Mouse (Mus musculus): ENCODE measurements at regions not wholly inside any gene's neighbourhood (a gene's known extent, or its start where the extent isn't known, plus 50 kb on each side); places are given as distances from the start of the nearest gene placed in this dataset.
"Not testable (repeated sequence)": the region's sequence is repeated elsewhere in the genome, so short reads cannot be mapped to it uniquely, and the experiment has no call there.

DNA sequence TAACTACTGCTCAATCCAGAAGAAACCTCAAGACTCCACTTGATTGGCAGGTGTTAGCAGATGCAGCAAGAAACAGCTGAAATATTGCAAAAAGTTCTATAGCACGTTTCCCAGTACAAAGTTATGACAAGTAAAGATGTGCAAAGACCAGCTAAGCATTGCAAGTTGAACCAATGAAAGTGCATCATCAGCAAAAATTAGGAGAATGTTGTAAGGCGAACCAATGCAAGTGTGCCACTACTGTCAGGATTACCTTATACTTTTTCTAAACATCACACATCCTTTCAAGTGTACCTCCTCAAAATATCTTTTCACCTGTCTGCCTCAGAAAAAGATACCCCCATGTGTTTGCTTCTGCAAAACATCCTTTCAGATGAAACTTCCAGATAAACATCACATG, 244.7 kb downstream of the Slco6d1 start:
- DNase-seq (ENCODE audit: inconsistent age in 2 of 2, low spot score in 1 of 2), result no peak

DNA sequence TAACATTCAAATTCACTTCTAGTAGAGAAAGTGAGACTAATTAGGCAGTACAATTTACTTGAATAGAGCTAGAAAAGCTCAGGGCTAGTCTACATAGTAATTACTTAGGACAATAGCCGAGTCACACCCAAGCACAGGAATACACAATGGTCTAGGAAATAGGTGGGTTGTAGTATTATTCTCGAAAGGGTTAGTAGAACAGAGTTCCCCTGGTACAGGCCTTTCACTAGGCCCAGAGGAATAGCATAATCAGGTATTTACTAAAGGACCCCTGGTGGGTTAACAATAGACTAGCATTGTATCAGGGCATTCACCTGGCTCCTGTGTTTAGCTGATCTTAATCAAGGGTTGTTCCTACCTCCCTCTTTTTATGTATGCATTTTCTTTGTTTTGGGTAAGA, 246.5 kb downstream of the Slco6d1 start:
- not testable (repeated sequence) for DNase-seq (ENCODE audit: inconsistent age in 2 of 2, low spot score in 1 of 2)

DNA sequence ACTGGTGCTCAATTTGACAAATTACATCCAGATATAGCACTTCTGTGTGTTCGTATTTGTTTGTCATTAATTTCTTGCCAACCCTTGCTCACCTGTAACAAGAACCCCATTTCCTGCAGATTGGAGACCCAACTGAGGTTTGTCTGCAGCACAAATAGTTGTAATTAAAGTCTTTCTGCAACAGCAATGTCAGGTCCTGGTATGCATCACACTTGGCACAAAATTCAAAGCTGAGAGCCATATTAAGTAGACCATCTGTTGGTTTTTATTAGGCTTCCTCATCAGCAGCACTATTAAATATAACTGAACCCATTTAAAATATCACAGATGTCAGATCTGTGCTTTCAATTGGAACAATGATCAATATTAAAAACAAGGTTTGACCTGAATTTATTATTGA, 247.0 kb downstream of the Slco6d1 start:
- DNase-seq (ENCODE audit: inconsistent age in 2 of 2, low spot score in 1 of 2), result no peak

DNA sequence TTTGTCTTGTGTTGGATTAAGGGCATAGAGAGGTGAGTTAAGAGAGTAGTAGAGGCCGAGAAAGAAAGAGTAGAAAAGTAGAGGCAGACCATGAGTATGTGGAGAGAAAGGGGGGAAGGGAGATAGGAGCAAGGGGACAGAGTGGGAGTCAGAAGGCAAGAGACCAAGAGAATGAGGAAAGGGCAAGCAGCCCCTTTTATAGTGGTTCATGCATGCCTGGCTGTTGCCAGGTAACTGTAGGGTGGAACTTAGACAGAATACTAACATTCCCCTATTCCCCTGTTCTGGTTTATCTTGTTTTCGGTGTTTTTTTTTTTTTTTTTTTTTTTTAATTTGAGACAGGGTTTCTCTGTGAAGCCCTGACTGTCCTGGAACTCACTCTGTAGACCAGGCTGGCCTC, 247.7 kb downstream of the Slco6d1 start:
- no peak for DNase-seq (ENCODE audit: inconsistent age in 2 of 2, low spot score in 1 of 2)

DNA sequence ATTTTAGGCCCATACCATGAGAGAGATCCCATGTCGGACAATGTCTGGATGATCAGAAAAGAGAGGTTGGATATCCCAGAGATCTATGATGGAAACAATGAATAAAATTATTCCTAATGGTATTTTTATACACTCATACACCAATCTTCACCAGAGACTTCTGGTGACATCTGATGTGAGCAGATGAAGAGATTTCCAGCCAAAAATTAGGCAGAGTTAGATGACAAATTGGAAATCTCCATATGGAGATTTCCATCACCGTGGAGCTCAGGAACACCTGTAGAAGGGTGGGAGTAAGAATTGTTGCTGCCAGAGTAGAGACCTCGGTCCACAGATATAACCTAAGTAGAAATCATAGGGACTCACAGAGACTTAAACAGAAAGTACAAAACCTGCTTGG, 257.8 kb downstream of the Slco6d1 start:
- DNase-seq (ENCODE audit: inconsistent age in 2 of 2, low spot score in 1 of 2), result no peak

- DNase-seq (ENCODE audit: inconsistent age in 2 of 2, low spot score in 1 of 2), result no peak
Measured at GRCm38 (mm10) chr1:98713809-98714208, 292.9 kb downstream of the Slco6d1 start.

DNA sequence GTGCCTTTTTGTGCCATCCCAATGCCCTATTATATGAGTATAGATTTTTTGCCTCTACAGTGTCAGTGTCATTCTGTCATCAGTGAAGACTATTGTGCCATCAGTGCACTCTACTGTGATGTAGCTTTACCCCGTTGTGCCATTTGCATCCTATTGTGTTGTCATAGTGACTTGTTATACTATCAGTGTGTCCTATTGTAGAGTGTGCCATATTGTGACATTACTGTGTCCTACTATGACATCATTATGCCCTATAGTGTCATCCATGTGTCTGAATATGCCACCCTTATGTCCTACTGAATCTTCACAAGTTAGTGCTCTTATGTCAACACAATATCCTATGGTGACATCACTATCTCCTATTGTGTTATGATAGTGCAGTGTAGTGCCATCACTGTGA, 293.4 kb downstream of the Slco6d1 start:
- DNase-seq (ENCODE audit: inconsistent age in 2 of 2, low spot score in 1 of 2), result no peak

DNA sequence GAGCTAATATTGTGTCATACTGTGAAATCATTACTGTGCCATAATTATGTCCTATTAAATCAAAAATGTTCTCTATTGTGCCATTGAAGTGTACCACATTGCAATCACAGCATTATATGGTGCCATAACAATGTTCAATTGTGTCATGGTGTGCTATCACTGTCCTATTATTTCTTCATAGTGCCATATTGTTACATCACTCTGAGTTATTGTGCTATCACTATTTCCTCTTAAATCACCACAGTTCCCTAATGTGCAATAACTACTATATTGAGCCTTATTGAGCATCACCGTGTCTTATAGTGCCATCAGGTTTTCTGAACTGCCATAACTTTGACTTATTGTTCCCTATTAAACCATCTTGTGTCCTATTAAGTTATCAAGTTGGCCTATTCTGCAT, 299.7 kb downstream of the Slco6d1 start:
- DNase-seq (ENCODE audit: inconsistent age in 2 of 2, low spot score in 1 of 2), result no peak

GRCm38 (mm10) chr1:98727354-98728015, 306.6 kb downstream of the Slco6d1 start:
- DNase-seq (ENCODE audit: inconsistent age in 2 of 2, low spot score in 1 of 2), result no peak

DNA sequence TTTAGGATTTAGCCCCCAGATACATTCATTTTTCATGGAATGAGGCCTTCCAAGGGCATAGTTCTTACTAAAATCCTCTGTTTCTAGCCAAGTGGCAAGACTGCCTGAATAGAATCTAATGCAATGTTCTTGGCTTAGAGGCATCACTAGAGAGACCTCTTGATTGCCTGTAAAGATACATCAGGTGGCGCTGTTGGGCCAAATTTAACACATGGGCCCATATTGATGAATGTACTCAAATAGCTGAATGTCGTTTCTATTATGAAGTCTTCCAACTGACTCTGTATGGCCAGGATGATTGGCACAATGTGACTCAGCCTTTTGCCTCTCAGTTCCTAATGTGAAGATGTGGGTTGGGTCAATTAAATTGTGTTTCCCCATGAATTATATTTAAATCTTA, 328.0 kb downstream of the Slco6d1 start:
- peak in 1 of 2 experiments; percentile 16 for DNase-seq (ENCODE audit: inconsistent age in 2 of 2, low spot score in 1 of 2)

DNA sequence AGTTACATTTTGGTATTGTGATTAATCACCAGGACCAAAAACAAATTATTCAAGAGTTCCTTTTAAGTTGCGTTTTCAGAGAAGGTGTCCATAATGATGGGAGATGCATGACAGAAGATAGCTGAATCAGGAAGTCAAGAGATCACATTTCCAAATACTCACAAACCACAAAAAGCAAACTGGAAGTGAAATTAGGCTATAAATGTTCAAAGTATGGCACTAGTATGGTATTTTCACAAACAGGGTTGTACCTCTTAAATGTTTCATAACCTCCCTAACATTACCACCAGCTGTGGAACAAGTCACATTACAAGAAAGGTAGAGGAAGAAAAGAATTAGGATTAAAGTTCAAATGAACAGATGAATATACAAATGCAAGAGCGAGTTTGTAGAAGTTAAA, 367.6 kb downstream of the Slco6d1 start:
- DNase-seq (ENCODE audit: inconsistent age in 2 of 2, low spot score in 1 of 2), result no peak

DNA sequence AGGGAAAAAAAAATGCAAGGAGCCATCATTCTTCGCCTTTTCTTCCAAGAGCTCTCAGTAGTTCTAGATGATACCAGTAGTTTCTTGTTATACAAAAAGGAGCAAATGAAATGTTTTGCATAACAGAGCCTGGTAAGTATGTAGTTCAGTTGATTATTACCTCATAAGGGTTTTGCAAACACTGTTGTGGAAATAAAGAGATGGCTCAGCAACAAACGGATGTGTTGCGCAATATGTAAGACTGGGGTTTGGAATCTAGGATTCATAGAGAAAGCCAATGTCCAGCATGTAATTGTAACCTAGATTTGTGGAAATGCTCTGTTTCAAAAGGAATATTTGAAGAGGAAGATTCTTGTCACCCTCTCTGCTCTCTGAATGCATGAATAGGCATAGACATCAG, 372.4 kb downstream of the Slco6d1 start:
- no peak for DNase-seq (ENCODE audit: inconsistent age in 2 of 2, low spot score in 1 of 2)

GRCm38 (mm10) chr1:98812543-98812942, 391.6 kb downstream of the Slco6d1 start:
- no peak for DNase-seq (ENCODE audit: inconsistent age in 2 of 2, low spot score in 1 of 2)

DNA sequence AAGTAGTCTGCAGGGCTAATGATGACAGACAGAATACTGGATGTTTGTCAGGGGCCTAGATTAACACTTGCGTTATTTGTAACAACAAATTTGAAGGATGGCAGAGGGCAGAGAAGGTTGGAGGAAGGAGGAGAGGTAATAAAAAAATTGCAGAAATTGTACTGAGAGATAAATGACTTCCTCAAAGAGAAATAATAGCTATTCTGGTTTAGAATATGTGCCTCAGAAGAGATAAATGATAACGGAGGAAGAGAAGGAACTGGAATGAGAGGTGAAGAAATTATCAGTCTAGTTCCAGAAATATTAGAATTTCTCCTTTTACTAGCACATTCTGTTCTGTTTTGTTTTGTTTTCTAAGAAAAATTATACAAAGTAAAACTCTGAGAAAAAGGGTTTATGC, 393.1 kb downstream of the Slco6d1 start:
- DNase-seq (ENCODE audit: inconsistent age in 2 of 2, low spot score in 1 of 2), result no peak

- no peak for DNase-seq (ENCODE audit: inconsistent age in 2 of 2, low spot score in 1 of 2)
Measured at GRCm38 (mm10) chr1:98818076-98818475, 397.2 kb downstream of the Slco6d1 start.

DNA sequence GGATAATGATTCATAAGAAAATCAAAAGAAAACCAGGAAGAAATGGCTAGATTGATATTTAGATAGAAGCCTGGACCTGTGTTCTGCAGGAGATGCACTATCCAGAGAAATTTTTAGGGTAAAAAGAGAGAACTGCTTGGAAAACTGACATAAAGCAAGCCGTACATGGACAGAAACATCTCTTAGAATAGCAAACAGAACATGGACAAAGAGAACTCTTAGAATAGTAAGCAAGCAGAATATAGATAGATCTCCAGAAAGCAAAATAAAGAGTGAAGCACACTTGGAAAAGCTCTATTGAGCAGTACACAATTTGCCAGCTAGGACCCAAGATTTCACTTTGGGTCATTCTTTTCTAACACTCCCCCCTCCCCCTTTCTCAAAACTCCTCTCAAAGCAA, 439.3 kb downstream of the Slco6d1 start:
- DNase-seq (ENCODE audit: inconsistent age in 2 of 2, low spot score in 1 of 2), result no peak

DNA sequence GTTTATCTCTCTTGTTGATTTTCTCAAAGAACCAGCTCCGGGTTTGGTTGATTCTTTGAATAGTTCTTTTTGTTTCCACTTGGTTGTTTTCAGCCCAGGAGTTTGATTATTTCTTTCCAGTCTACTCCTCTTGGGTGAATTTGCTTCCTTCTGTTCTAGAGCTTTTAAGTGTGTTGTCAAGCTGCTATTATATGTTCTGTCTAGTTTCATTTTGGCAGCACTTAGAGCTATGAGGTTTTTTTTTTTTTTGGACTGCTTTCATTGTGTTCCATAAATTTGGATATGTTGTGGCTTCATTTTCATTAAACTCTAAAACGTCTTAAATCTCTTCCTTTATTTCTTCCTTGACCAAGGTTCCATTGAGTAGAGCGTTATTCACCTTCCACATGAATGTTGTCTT, 485.3 kb downstream of the Slco6d1 start:
- no peak for DNase-seq (ENCODE audit: inconsistent age in 2 of 2, low spot score in 1 of 2)

GRCm38 (mm10) chr1:98923043-98923442, 502.1 kb downstream of the Slco6d1 start:
- DNase-seq (ENCODE audit: inconsistent age in 2 of 2, low spot score in 1 of 2), result no peak

DNA sequence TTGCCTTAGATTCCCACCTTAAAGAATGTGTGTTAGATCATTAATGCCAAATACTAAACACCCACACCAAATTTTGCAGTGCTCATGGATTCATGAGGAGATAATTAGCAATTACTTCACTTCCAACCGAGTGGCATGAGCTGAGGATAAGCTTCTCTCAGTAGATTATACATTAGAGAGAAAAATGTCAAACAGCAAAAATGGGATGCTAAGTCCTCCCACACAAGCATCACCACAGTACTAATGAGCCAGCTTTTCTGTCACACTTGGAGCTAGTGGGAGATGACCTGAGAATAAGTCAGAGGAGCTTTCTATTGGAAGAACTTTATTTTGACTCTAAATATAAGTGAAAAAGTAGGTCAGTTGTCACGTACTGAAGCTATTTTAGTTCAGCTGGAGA, 504.0 kb downstream of the Slco6d1 start:
- DNase-seq (ENCODE audit: inconsistent age in 2 of 2, low spot score in 1 of 2), result no peak

DNA sequence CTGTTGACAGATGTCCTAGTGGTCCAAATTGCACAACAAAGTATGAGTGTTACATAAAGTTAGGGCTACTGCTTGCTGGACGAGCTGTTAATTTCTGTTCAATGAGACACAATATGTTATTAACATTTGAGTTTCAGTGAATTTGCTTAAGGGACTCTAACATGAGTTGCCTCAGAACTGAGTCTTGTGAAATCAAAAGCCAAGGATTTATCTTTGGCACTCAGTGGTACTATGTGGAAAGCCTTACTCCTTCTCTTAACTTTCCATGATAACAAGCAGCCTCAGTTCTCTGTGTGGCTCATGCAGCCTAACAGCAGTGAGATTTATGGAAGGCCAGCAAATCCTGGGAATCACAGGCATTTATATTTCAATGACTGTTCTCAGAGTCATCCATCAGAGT, 510.0 kb downstream of the Slco6d1 start:
- peak in 1 of 2 experiments; percentile 17 for DNase-seq (ENCODE audit: inconsistent age in 2 of 2, low spot score in 1 of 2)

DNA sequence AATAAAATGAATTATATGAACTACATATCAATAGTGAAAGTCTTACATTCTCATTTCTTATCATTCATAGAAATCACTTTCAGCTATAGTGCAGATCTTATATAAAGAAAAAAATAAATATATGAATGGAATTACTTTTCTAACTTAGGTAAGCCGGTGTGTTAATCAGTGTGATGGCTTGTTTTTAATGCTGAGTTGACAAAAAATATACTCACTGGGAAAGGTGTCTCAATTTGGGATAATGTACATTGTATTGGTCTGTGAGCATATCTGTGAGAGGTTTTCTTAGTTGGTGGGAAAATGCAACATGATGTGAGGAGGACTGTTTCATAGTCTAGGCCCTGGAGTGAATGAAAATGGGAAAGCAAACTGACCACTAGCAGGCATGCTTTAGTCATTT, 511.3 kb downstream of the Slco6d1 start:
- no peak for DNase-seq (ENCODE audit: inconsistent age in 2 of 2, low spot score in 1 of 2)

- DNase-seq (ENCODE audit: inconsistent age in 2 of 2, low spot score in 1 of 2), result no peak
Measured at GRCm38 (mm10) chr1:98977686-98978085, 556.8 kb downstream of the Slco6d1 start.

Data from adrenal gland, adult (tissue).